Mouse (Mus musculus) embryo, embryonic 11 days (tissue): Measurements from ENCODE around the gene Rnf222.

Experiments
- DNase-seq: peaks from one replicate; pipeline ENCODE4 v3.0.0-alpha.2; 2015

Rnf222 gene

GRCm38 (mm10) chr11:68888253-68888652, at the start of gene Rnf222:
Gene Rnf222, plus strand, starts transcription at chr11:68888553.
- no peak for DNase-seq

- DNase-seq = no peak
Measured at GRCm38 (mm10) chr11:68839606-68840005, 48.7 kb upstream of the Rnf222 start.

- DNase-seq = no peak
Measured at GRCm38 (mm10) chr11:68850862-68851261, 37.5 kb upstream of the Rnf222 start.

- no peak for DNase-seq
Measured at GRCm38 (mm10) chr11:68851644-68852485, 36.5 kb upstream of the Rnf222 start.

GRCm38 (mm10) chr11:68852486-68852901, 35.9 kb upstream of the Rnf222 start:
- DNase-seq = peak; percentile 63

GRCm38 (mm10) chr11:68852932-68853409, 35.4 kb upstream of the Rnf222 start:
- DNase-seq = peak; percentile 99

GRCm38 (mm10) chr11:68853611-68854401, 34.5 kb upstream of the Rnf222 start:
- no peak for DNase-seq

- no peak for DNase-seq
Measured at GRCm38 (mm10) chr11:68854621-68855020, 33.7 kb upstream of the Rnf222 start.

- DNase-seq = no peak
Measured at GRCm38 (mm10) chr11:68857329-68857728, 31.0 kb upstream of the Rnf222 start.

GRCm38 (mm10) chr11:68859943-68860593, 28.3 kb upstream of the Rnf222 start:
- DNase-seq = no peak

- no peak for DNase-seq
Measured at GRCm38 (mm10) chr11:68862260-68862659, 26.1 kb upstream of the Rnf222 start.

- DNase-seq = no peak
Measured at GRCm38 (mm10) chr11:68863631-68864091, 24.7 kb upstream of the Rnf222 start.

GRCm38 (mm10) chr11:68864544-68865189, 23.7 kb upstream of the Rnf222 start:
- DNase-seq = peak; percentile 20

- no peak for DNase-seq
Measured at GRCm38 (mm10) chr11:68871277-68871676, 17.1 kb upstream of the Rnf222 start.

GRCm38 (mm10) chr11:68871748-68872147, 16.6 kb upstream of the Rnf222 start, which contains the start of gene Ndel1:
Gene Ndel1, minus strand, starts transcription at chr11:68871858.
- no peak for DNase-seq

- peak; percentile 85 for DNase-seq
Measured at GRCm38 (mm10) chr11:68874841-68875240, 13.5 kb upstream of the Rnf222 start.

- no peak for DNase-seq
Measured at GRCm38 (mm10) chr11:68878811-68879210, 9.5 kb upstream of the Rnf222 start.

GRCm38 (mm10) chr11:68882107-68882506, 6.2 kb upstream of the Rnf222 start:
- DNase-seq = no peak

GRCm38 (mm10) chr11:68883843-68884242, 4.5 kb upstream of the Rnf222 start:
- DNase-seq = no peak

- no peak for DNase-seq
Measured at GRCm38 (mm10) chr11:68884368-68884767, 4.0 kb upstream of the Rnf222 start.

- no peak for DNase-seq
Measured at GRCm38 (mm10) chr11:68886091-68886490, 2.3 kb upstream of the Rnf222 start.

GRCm38 (mm10) chr11:68888653-68889052, 300 bp downstream of the Rnf222 start:
- DNase-seq = no peak
